ENCODE assay signal across 12 mouse cellular contexts in genomic region chr7:132804951-132805350, GRCm38 (mm10). TPM values are rescaled to one million over a fixed set of nuclear protein-coding genes. Genes with fewer than 3 reads are reported as not detected.
A peak's percentile ranks its signal among the peaks of the same experiment; 100 is the strongest.
DNase-seq lines count a peak whose midpoint lies in the region; ATAC-seq lines count a peak whose summit lies in the region.
"Had no signal": no experiment of that assay in that cellular context is flagged by ENCODE, and none has a peak within 500 bp of the region (broad histone marks: within the 10 kb centered on the region; RNA-seq: fewer than 3 reads in every experiment).

No protein-coding gene starts in this region.

- 78% methylated on average over 5 of the region's 5 CpGs for WGBS in kidney, embryonic 16.5 days

- H3K9me3 ChIP-seq in kidney, embryonic 16.5 days (ENCODE audit: low read length), result no peaks in the 10 kb centered on the region
- H3K9me3 ChIP-seq: midbrain, embryonic 12.5 days had no signal

- peaks cover 69% of the 10 kb centered on the region for H3K4me1 ChIP-seq in kidney, embryonic 16.5 days (ENCODE audit: insufficient read depth, low read length)

- H3K36me3 ChIP-seq in kidney, embryonic 16.5 days (ENCODE audit: insufficient read depth, low read length), result no peaks in the 10 kb centered on the region
- H3K36me3 ChIP-seq: midbrain, embryonic 12.5 days had no signal

- H3K4me2 ChIP-seq in kidney, embryonic 16.5 days (replicated peaks; ENCODE audit: low read depth, low read length), result no peak overlapping the region
- H3K4me2 ChIP-seq: midbrain, embryonic 12.5 days had no signal

- no peaks in the 10 kb centered on the region for H3K27me3 ChIP-seq in kidney, embryonic 16.5 days (ENCODE audit: insufficient read depth, low read length)
- H3K27me3 ChIP-seq: midbrain, embryonic 12.5 days had no signal

- DNase-seq in adrenal gland, adult (ENCODE audit: inconsistent age in 2 of 2, low spot score in 1 of 2), result peak; percentile 17 to 43
- no peak for DNase-seq in adrenal gland, adult 8-10 months
- no peak for DNase-seq in kidney, adult 11 months
- no peak for DNase-seq in adrenal gland, adult 18-20 months (ENCODE audit: low spot score in 2 of 2)
- no peak for DNase-seq in right cerebral cortex, postnatal 10 days (ENCODE audit: low spot score in 2 of 2)
- DNase-seq: adrenal gland, postnatal 14 days; gastrocnemius, postnatal 10 days; kidney, postnatal 36 days had no signal

- no peak overlapping the region for H3K4me3 ChIP-seq in kidney, embryonic 16.5 days (ENCODE audit: low read length)
- H3K4me3 ChIP-seq: midbrain, embryonic 12.5 days had no signal

- ATAC-seq in kidney, embryonic 16.5 days (ENCODE audit: low FRiP score, low TSS enrichment), result no peak
- peak; percentile 35 for ATAC-seq in granulocyte monocyte progenitor cell, adult 5-6 weeks (replicated peaks; ENCODE audit: poor library complexity, severe bottlenecking)
- ATAC-seq in megakaryocyte progenitor cell, adult 5-6 weeks (replicated peaks; ENCODE audit: poor library complexity), result peak; percentile 33

- peak overlapping the region; percentile 23; the same call in 1 of the 2 replicates for H3K27ac ChIP-seq in kidney, embryonic 16.5 days (ENCODE audit: low read length)
- H3K27ac ChIP-seq: midbrain, embryonic 12.5 days had no signal

- no peak overlapping the region for H3K9ac ChIP-seq in kidney, embryonic 16.5 days (replicated peaks; ENCODE audit: low read length)
- H3K9ac ChIP-seq: midbrain, embryonic 12.5 days had no signal

RNA-seq across cellular contexts. Expression of gene Fam53b, which starts 8.7 kb away (rescaled TPM):
- total RNA-seq in adrenal gland, adult 8-10 months (2022), result 100 to 1,000 TPM in 1 of 4 experiments, 10 to 100 TPM in 3; 84.3 to 115 (median 87.7) TPM
- polyA plus RNA-seq in kidney, embryonic 16.5 days (2015; fragmentation: Nextera tagmentation; extraction: Ambion mirVana), result 22.5 and 23.3 TPM in 2 replicates
- 20.1 and 27.7 TPM in 2 replicates for total RNA-seq in granulocyte monocyte progenitor cell, adult 5-6 weeks (2014; fragmentation: Nextera tagmentation)
- total RNA-seq in granulocyte monocyte progenitor cell, adult 5-6 weeks (2017), result 11.1 and 12.5 TPM in 2 replicates
- total RNA-seq in megakaryocyte progenitor cell, adult 5-6 weeks (2015), result 16.0 and 21.5 TPM in 2 replicates
- total RNA-seq in megakaryocyte progenitor cell, adult 5-6 weeks (2017), result 12.2 and 15.9 TPM in 2 replicates
- 10 to 100 TPM; 41.2 to 71.7 TPM for total RNA-seq in adrenal gland, adult 18-20 months (2021)

RNA-seq across cellular contexts. Expression of gene Eef1akmt2, which starts 47.5 kb away (rescaled TPM):
- 10 to 100 TPM; 25.1 to 38.6 (median 32.1) TPM for total RNA-seq in adrenal gland, adult 8-10 months (2022)
- 64.9 and 71.2 TPM in 2 replicates for polyA plus RNA-seq in kidney, embryonic 16.5 days (2015; fragmentation: Nextera tagmentation; extraction: Ambion mirVana)
- 22.1 and 26.8 TPM in 2 replicates for total RNA-seq in granulocyte monocyte progenitor cell, adult 5-6 weeks (2014; fragmentation: Nextera tagmentation)
- 51.4 and 61.2 TPM in 2 replicates for total RNA-seq in granulocyte monocyte progenitor cell, adult 5-6 weeks (2017)
- total RNA-seq in megakaryocyte progenitor cell, adult 5-6 weeks (2015), result 27.3 and 38.6 TPM in 2 replicates
- total RNA-seq in megakaryocyte progenitor cell, adult 5-6 weeks (2017), result 48.3 and 48.9 TPM in 2 replicates
- total RNA-seq in adrenal gland, adult 18-20 months (2021), result 10 to 100 TPM; 25.0 to 27.7 TPM

RNA-seq across cellular contexts. Expression of gene Abraxas2, which starts 54.1 kb away (rescaled TPM):
- 10 to 100 TPM; 30.5 to 39.6 (median 34.8) TPM for total RNA-seq in adrenal gland, adult 8-10 months (2022)
- polyA plus RNA-seq in kidney, embryonic 16.5 days (2015; fragmentation: Nextera tagmentation; extraction: Ambion mirVana), result 34.2 and 40.8 TPM in 2 replicates
- 43.0 and 44.0 TPM in 2 replicates for total RNA-seq in granulocyte monocyte progenitor cell, adult 5-6 weeks (2014; fragmentation: Nextera tagmentation)
- 36.1 and 40.2 TPM in 2 replicates for total RNA-seq in granulocyte monocyte progenitor cell, adult 5-6 weeks (2017)
- 48.6 and 48.9 TPM in 2 replicates for total RNA-seq in megakaryocyte progenitor cell, adult 5-6 weeks (2015)
- 38.6 and 45.9 TPM in 2 replicates for total RNA-seq in megakaryocyte progenitor cell, adult 5-6 weeks (2017)
- total RNA-seq in adrenal gland, adult 18-20 months (2021), result 10 to 100 TPM; 32.9 to 36.9 TPM

Comparison
In these comparisons a context has a peak if more than half of its experiments do, and no peak if none do; other contexts are left out.
1. DNase-seq: peak in adrenal gland, adult (2 of 2); none in adrenal gland, adult 8-10 months (single experiment), kidney, adult 11 months (single experiment), adrenal gland, adult 18-20 months (0 of 2) and right cerebral cortex, postnatal 10 days (0 of 2).